Mouse (Mus musculus) CH12.LX (cell line): Measurements from ENCODE around the gene Nynrin. TPM values are rescaled to one million over a fixed set of nuclear protein-coding genes. Genes with fewer than 3 reads are reported as not detected.
A peak's percentile ranks its signal among the peaks of the same experiment; 100 is the strongest.

ENCODE experiments used
- DNase-seq: peaks from one replicate; pipeline ENCODE4 v3.0.0-alpha.2; 2013; ENCODE audit errors: extremely low read depth
- H3K27ac ChIP-seq: 2 replicates; pipeline ENCODE4 v1.5.1; 2012; ENCODE audit warnings: low read depth, mild to moderate bottlenecking, control low read depth, moderate library complexity; ENCODE audit not compliant: insufficient read depth
- H3K27me3 ChIP-seq: replicated peaks from 2 replicates; pipeline ENCODE3; 2012; ENCODE audit warnings: inconsistent platforms
- H3K36me3 ChIP-seq, 2 experiments: replicated peaks in 1 of 2; 2 replicates each; pipeline versions ENCODE3 to v1.6.1; 2012; ENCODE audit warnings: inconsistent platforms in 1 of 2, low read length in 1 of 2, mild to moderate bottlenecking in 1 of 2, mixed read lengths in 1 of 2, moderate library complexity in 1 of 2; ENCODE audit not compliant: control insufficient read depth in 1 of 2, insufficient read depth in 1 of 2
- H3K4me1 ChIP-seq, 2 experiments: 2 replicates each; pipeline ENCODE4 v1.6.1; 2012; ENCODE audit warnings: inconsistent platforms in 1 of 2, moderate library complexity in 1 of 2; ENCODE audit not compliant: insufficient read depth in 2 of 2, control insufficient read depth in 1 of 2
- H3K4me2 ChIP-seq: 2 replicates; pipeline ENCODE4 v1.6.1; 2012; ENCODE audit warnings: low read depth, mild to moderate bottlenecking, control low read depth; ENCODE audit not compliant: poor library complexity, insufficient read depth, severe bottlenecking
- H3K4me3 ChIP-seq, 3 experiments: fragments of 150-350 bp in 1 of 3; sonication (generic) in 1 of 3; replicated peaks in 1 of 3; 2 replicates each; pipeline versions ENCODE3 to v1.5.1; 2011 to 2012; ENCODE audit warnings: low read depth in 2 of 3, low read length in 2 of 3, mild to moderate bottlenecking in 2 of 3, moderate library complexity in 2 of 3, control low read depth in 1 of 3, improper control_type of control experiment in 1 of 3, inconsistent platforms in 1 of 3, mixed read lengths in 1 of 3; ENCODE audit not compliant: poor library complexity in 1 of 3
- H3K79me2 ChIP-seq: replicated peaks from 2 replicates; pipeline ENCODE4 v1.6.1; 2012; ENCODE audit warnings: mild to moderate bottlenecking, moderate library complexity; ENCODE audit not compliant: control insufficient read depth, poor library complexity, insufficient read depth, severe bottlenecking; ENCODE audit errors: extremely low read depth
- H3K9ac ChIP-seq: 2 replicates; pipeline ENCODE4 v1.6.1; 2012; ENCODE audit warnings: low read depth, mild to moderate bottlenecking, control low read depth, moderate library complexity; ENCODE audit not compliant: insufficient read depth
- H3K9me3 ChIP-seq: replicated peaks from 2 replicates; pipeline ENCODE3; 2012; ENCODE audit warnings: low read length, inconsistent platforms, mixed read lengths
- BHLHE40 ChIP-seq: IDR thresholded peaks from 2 replicates; pipeline ENCODE4 v1.6.1; 2011; ENCODE audit warnings: mild to moderate bottlenecking, low read depth, low read length, improper control_type of control experiment
- CHD1 ChIP-seq: IDR thresholded peaks from 2 replicates; pipeline ENCODE4 v1.6.1; 2012; ENCODE audit warnings: low read depth, low read length, improper control_type of control experiment, inconsistent platforms
- CHD2 ChIP-seq: IDR thresholded peaks from 2 replicates; pipeline ENCODE4 v1.6.1; 2011; ENCODE audit warnings: low read length, improper control_type of control experiment
- E2F4 ChIP-seq: IDR thresholded peaks from 2 replicates; pipeline ENCODE4 v1.6.1; 2011; ENCODE audit warnings: low read depth, low read length, improper control_type of control experiment; ENCODE audit not compliant: insufficient replicate concordance
- EP300 ChIP-seq: IDR thresholded peaks from 2 replicates; pipeline ENCODE4 v1.6.1; 2011; ENCODE audit warnings: low read length, improper control_type of control experiment
- ETS1 ChIP-seq: conservative IDR thresholded peaks from 2 replicates; pipeline ENCODE4 v1.6.1; 2012; ENCODE audit warnings: low read depth, mild to moderate bottlenecking, inconsistent platforms, low read length, improper control_type of control experiment, moderate library complexity
- GABPA ChIP-seq: IDR thresholded peaks from 2 replicates; pipeline ENCODE4 v1.6.1; 2012; ENCODE audit warnings: low read depth, low read length, improper control_type of control experiment, inconsistent platforms; ENCODE audit not compliant: insufficient replicate concordance
- IRF4 ChIP-seq: IDR thresholded peaks from 2 replicates; pipeline ENCODE4 v1.6.1; 2014; ENCODE audit warnings: low read depth, mild to moderate bottlenecking, inconsistent platforms, low read length, improper control_type of control experiment
- JUN ChIP-seq: IDR thresholded peaks from 2 replicates; pipeline ENCODE4 v1.6.1; 2011; ENCODE audit warnings: low read depth, mild to moderate bottlenecking, low read length, improper control_type of control experiment, moderate library complexity; ENCODE audit not compliant: insufficient read depth
- JUND ChIP-seq: conservative IDR thresholded peaks from 2 replicates; pipeline ENCODE4 v1.6.1; 2011; ENCODE audit warnings: low read depth, low read length, improper control_type of control experiment
- KAT2A ChIP-seq: IDR thresholded peaks from 2 replicates; pipeline ENCODE4 v1.6.1; 2012; ENCODE audit warnings: low read length, improper control_type of control experiment, inconsistent platforms; ENCODE audit not compliant: insufficient replicate concordance
- MAFK ChIP-seq: IDR thresholded peaks from 2 replicates; pipeline ENCODE4 v1.6.1; 2011; ENCODE audit warnings: low read length, improper control_type of control experiment; ENCODE audit not compliant: insufficient replicate concordance
- MAX ChIP-seq: IDR thresholded peaks from 2 replicates; pipeline ENCODE4 v1.6.1; 2011; ENCODE audit warnings: low read length, improper control_type of control experiment
- MAZ ChIP-seq: IDR thresholded peaks from 2 replicates; pipeline ENCODE4 v1.6.1; 2012; ENCODE audit warnings: low read depth, mild to moderate bottlenecking, inconsistent platforms, low read length, improper control_type of control experiment, moderate library complexity
- MEF2A ChIP-seq: IDR thresholded peaks from 2 replicates; pipeline ENCODE4 v1.6.1; 2014; ENCODE audit warnings: low read depth, mild to moderate bottlenecking, inconsistent platforms, low read length, improper control_type of control experiment, borderline replicate concordance
- MXI1 ChIP-seq: IDR thresholded peaks from 2 replicates; pipeline ENCODE4 v1.6.1; 2011; ENCODE audit warnings: mild to moderate bottlenecking, low read depth, low read length, improper control_type of control experiment
- MYC ChIP-seq: IDR thresholded peaks from 2 replicates; pipeline ENCODE4 v1.6.1; 2011; ENCODE audit warnings: low read depth, mild to moderate bottlenecking, improper control_type of control experiment, low read length
- NELFE ChIP-seq: IDR thresholded peaks from 2 replicates; pipeline ENCODE4 v1.6.1; 2011; ENCODE audit warnings: low read depth, low read length, improper control_type of control experiment
- NRF1 ChIP-seq: IDR thresholded peaks from 2 replicates; pipeline ENCODE4 v1.6.1; 2014; ENCODE audit warnings: low read depth, mild to moderate bottlenecking, inconsistent platforms, low read length, improper control_type of control experiment, moderate library complexity
- PAX5 ChIP-seq: IDR thresholded peaks from 2 replicates; pipeline ENCODE4 v1.6.1; 2012; ENCODE audit warnings: low read length, inconsistent platforms, mixed read lengths
- POLR2A ChIP-seq: IDR thresholded peaks from 2 replicates; pipeline ENCODE4 v1.6.1; 2011; ENCODE audit warnings: low read depth, mild to moderate bottlenecking, improper control_type of control experiment, low read length
- POLR2AphosphoS2 ChIP-seq: IDR thresholded peaks from 2 replicates; pipeline ENCODE4 v1.6.1; 2011; ENCODE audit warnings: low read depth, low read length, improper control_type of control experiment
- RAD21 ChIP-seq: IDR thresholded peaks from 2 replicates; pipeline ENCODE4 v1.6.1; 2011; ENCODE audit warnings: low read depth, mild to moderate bottlenecking, low read length, improper control_type of control experiment, moderate library complexity
- SIN3A ChIP-seq: IDR thresholded peaks from 2 replicates; pipeline ENCODE4 v1.6.1; 2012; ENCODE audit warnings: low read length, improper control_type of control experiment, inconsistent platforms
- SMC3 ChIP-seq: IDR thresholded peaks from 2 replicates; pipeline ENCODE4 v1.6.1; 2011; ENCODE audit warnings: low read depth, low read length, improper control_type of control experiment
- TBP ChIP-seq: conservative IDR thresholded peaks from 2 replicates; pipeline ENCODE4 v1.6.1; 2011; ENCODE audit warnings: low read depth, low read length, improper control_type of control experiment
- UBTF ChIP-seq: IDR thresholded peaks from 2 replicates; pipeline ENCODE4 v1.6.1; 2012; ENCODE audit warnings: low read depth, mild to moderate bottlenecking, inconsistent platforms, low read length, improper control_type of control experiment, moderate library complexity
- USF2 ChIP-seq: conservative IDR thresholded peaks from 2 replicates; pipeline ENCODE4 v1.6.1; 2011; ENCODE audit warnings: low read depth, low read length, improper control_type of control experiment
- ZC3H11A ChIP-seq: IDR thresholded peaks from 2 replicates; pipeline ENCODE4 v1.6.1; 2012; ENCODE audit warnings: low read depth, mild to moderate bottlenecking, inconsistent platforms, low read length, improper control_type of control experiment
- ZKSCAN1 ChIP-seq: IDR thresholded peaks from 2 replicates; pipeline ENCODE4 v1.6.1; 2012; ENCODE audit warnings: low read depth, inconsistent platforms, low read length, improper control_type of control experiment, borderline replicate concordance
- ZMIZ1 ChIP-seq: IDR thresholded peaks from 2 replicates; pipeline ENCODE4 v1.6.1; 2012; ENCODE audit warnings: low read depth, mild to moderate bottlenecking, inconsistent platforms, low read length, improper control_type of control experiment
- ZNF384 ChIP-seq: IDR thresholded peaks from 2 replicates; pipeline ENCODE4 v1.6.1; 2012; ENCODE audit warnings: low read depth, low read length, improper control_type of control experiment, inconsistent platforms
- dilution Hi-C: fragments of 300-500 bp; cut with MboI; formaldehyde crosslinking; loops from 2 replicates; pipeline ENCODE4 v1.14.3; 2020; ENCODE audit warnings: low sequenced_read_pairs; ENCODE audit not compliant: extremely low pct_unique_long_range_greater_than_20kb, extremely low pct_ligation_motif_present
- in situ Hi-C: fragments of 300-500 bp; cut with MboI; formaldehyde crosslinking; loops from 3 replicates; pipeline ENCODE4 v1.14.3; 2019; ENCODE audit warnings: low sequenced_read_pairs, low pct_ligation_motif_present, low pct_unique_long_range_greater_than_20kb, mixed read lengths
- polyA plus RNA-seq: library from polyadenylated mRNA; unstranded; fragments of >175 nt; gene quantifications from 2 replicates; pipeline ENCODE4 v1.2.1, GENCODE M21; 2012; ENCODE audit warnings: low read depth; ENCODE audit not compliant: insufficient read length
- total RNA-seq, 2 experiments: library from RNA; depleted of rRNA; stranded (reverse); fragments of 300-350 nt in 1 of 2; fragments of >200 nt in 1 of 2; gene quantifications; 2 replicates each; pipeline ENCODE4 v1.2.3; 2012 to 2014

The Nynrin gene
- total RNA-seq (2012; rRNA removed) (under 0.01 and 0.04 TPM in 2 replicates), total RNA-seq (2014; rRNA removed) (not detected in 2 replicates), polyA plus RNA-seq (0.04 and 0.10 TPM in 2 replicates)

GRCm38 (mm10) chr14:55853621-55854285, at the start of gene Nynrin:
TSS of gene Nynrin (plus strand) at chr14:55854010.
- in situ Hi-C loops, result no loop called here
- Histone ChIP-seq H3K36me3 (no peaks in the 10 kb centered on the region), H3K4me3 (no peak within 1 kb of the TSS), H3K4me2 (no peak within 1 kb of the TSS), H3K4me1 (peaks cover 9 to 31% of the 10 kb centered on the region in 2 experiments), H3K9ac (no peak within 1 kb of the TSS), H3K27ac (no peak within 1 kb of the TSS), H3K79me2 (no peaks in the 10 kb centered on the region), H3K9me3 (no peaks in the 10 kb centered on the region), H3K27me3 (no peaks in the 10 kb centered on the region)
- DNase-seq, result no peak
- dilution Hi-C loops, result no loop called here
- TF ChIP-seq MAX, result no peak
- no peak for TF ChIP-seq JUND
- no peak for TF ChIP-seq SMC3

DNA sequence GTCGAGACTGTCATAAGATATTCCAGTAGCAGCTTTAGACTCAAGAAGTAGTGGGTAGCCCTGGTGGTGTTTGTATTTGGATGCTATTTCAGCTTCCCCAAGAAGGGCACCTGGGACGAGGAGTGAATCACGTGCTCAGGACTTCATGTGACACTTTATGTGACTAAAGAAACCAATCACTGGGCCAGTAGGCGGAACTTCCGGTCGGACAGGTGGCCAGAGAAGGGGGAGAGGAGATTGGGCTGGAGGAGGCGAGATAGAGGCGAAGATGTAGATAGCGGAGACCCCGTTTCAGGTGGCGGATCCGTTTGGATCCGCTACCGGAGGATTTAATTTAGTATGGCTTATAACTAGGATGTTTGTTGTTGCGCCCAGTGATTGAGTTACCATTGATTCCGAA, 38.9 kb upstream of the Nynrin start:
- no peak overlapping the region for H3K9ac ChIP-seq
- no peaks in the 10 kb centered on the region for H3K36me3 ChIP-seq
- no peaks in the 10 kb centered on the region for H3K27me3 ChIP-seq
- H3K27ac ChIP-seq, result no peak overlapping the region
- DNase-seq, result peak; percentile 64
- no peaks in the 10 kb centered on the region for H3K4me1 ChIP-seq
- no peaks in the 10 kb centered on the region for H3K9me3 ChIP-seq
- dilution Hi-C loops, result no loop called here
- H3K4me2 ChIP-seq, result no peak overlapping the region
- in situ Hi-C loops, result no loop called here
- peak overlapping the region; percentile 7 to 32 (median 10) for H3K4me3 ChIP-seq
- H3K79me2 ChIP-seq, result no peaks in the 10 kb centered on the region
- TF ChIP-seq ZC3H11A (no peak), EP300 (no peak), MXI1 (no peak), CHD2 (no peak), RAD21 (no peak), TBP (no peak), NRF1 (no peak), SMC3 (no peak), ZNF384 (no peak), MAX (peak; percentile 87), E2F4 (no peak), BHLHE40 (peak; percentile 73), UBTF (no peak), ZMIZ1 (no peak), IRF4 (no peak), GABPA (no peak), SIN3A (no peak), USF2 (peak; percentile 81), POLR2A (peak; percentile 26; the same call in 1 of the 2 replicates), KAT2A (no peak), JUND (no peak), NELFE (no peak), MEF2A (no peak), MAFK (no peak), MYC (0 out of 2 replicates have a peak, but pooled peaks have one; percentile 8), ETS1 (no peak), CHD1 (no peak), MAZ (no peak), ZKSCAN1 (no peak), POLR2AphosphoS2 (no peak), PAX5 (no peak), JUN (no peak)
